Mouse (Mus musculus) limb, embryonic 12.5 days (tissue): Measurements from ENCODE around the gene Trappc2l. TPM values are rescaled to one million over a fixed set of nuclear protein-coding genes. Genes with fewer than 3 reads are reported as not detected.
"Not testable (repeated sequence)": the region's sequence is repeated elsewhere in the genome, so short reads cannot be mapped to it uniquely, and the experiment has no call there.

Experiments used
- ATAC-seq: fragments of 200-750 bp; cut with Nextera tagmentation; 2 replicates; pipeline ENCODE4 v1.8.0; 2017; ENCODE audit warnings: low read depth, moderate TSS enrichment; ENCODE audit not compliant: insufficient number of reproducible peaks, insufficient read depth, low FRiP score, low TSS enrichment
- H3K27ac ChIP-seq: fragments of 300-500 bp; sonication (generic); 2 replicates; pipeline ENCODE4 v1.5.1; 2016; ENCODE audit warnings: mild to moderate bottlenecking, moderate library complexity
- H3K27me3 ChIP-seq: fragments of 300-500 bp; sonication (generic); 2 replicates; pipeline ENCODE4 v1.6.1; 2016; ENCODE audit warnings: mild to moderate bottlenecking, moderate library complexity
- H3K36me3 ChIP-seq: fragments of 300-500 bp; sonication (generic); 2 replicates; pipeline ENCODE4 v1.6.1; 2016; ENCODE audit warnings: mild to moderate bottlenecking, moderate library complexity
- H3K4me1 ChIP-seq: fragments of 300-500 bp; sonication (generic); replicated peaks from 2 replicates; pipeline ENCODE4 v1.6.1; 2016
- H3K4me2 ChIP-seq: fragments of 300-500 bp; sonication (generic); 2 replicates; pipeline ENCODE4 v1.6.1; 2016; ENCODE audit warnings: mild to moderate bottlenecking, moderate library complexity
- H3K4me3 ChIP-seq: fragments of 300-500 bp; sonication (generic); replicated peaks from 2 replicates; pipeline ENCODE4 v1.5.1; 2016; ENCODE audit warnings: mild to moderate bottlenecking
- H3K9ac ChIP-seq: fragments of 300-500 bp; sonication (generic); replicated peaks from 2 replicates; pipeline ENCODE4 v1.6.1; 2016; ENCODE audit warnings: mild to moderate bottlenecking, moderate library complexity
- H3K9me3 ChIP-seq: fragments of 300-500 bp; sonication (generic); 2 replicates; pipeline ENCODE4 v1.6.1; 2016; ENCODE audit warnings: mild to moderate bottlenecking, moderate library complexity
- WGBS: fragments of 180-500 bp; shearing (Covaris S2); methylation state at CpG from one replicate; pipeline ENCODE4 v1.1.7; 2016; 5-methylcytosine and 5-hydroxymethylcytosine counted together
- polyA plus RNA-seq: library from polyadenylated mRNA; unstranded; fragments of >200 nt; fragmentation: Nextera tagmentation; extraction: Ambion mirVana; gene quantifications from 2 replicates; pipeline ENCODE4 v1.2.1, GENCODE M21; 2016

The Trappc2l gene
- polyA plus RNA-seq, 1 experiment from 2014 or later = 39.0 TPM

DNA sequence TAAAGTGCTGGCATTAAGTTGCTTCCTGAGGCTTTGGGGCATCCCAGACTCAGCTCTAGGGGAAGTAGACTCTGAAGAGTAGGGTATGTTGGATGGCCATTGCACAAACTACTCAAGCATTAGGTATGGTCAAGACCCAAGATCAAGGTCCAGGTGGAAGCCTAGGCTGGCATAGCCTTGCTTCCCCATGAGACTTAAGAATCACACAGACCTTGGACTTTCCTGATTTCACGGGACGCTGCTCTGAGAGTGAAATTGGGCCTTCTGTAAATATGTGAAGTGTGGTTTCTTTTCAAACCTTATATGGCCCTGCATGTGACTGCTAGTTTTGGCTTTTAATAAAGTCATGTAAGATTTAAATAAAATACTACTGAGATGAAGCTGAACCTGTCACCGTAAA, 38.7 kb upstream of the Trappc2l start:
- no peaks in the 10 kb centered on the region for H3K27me3 ChIP-seq
- H3K9ac ChIP-seq = no peak overlapping the region
- 94% methylated on average over 3 of the region's 3 CpGs for WGBS
- H3K36me3 ChIP-seq = peaks cover 63% of the 10 kb centered on the region
- H3K4me1 ChIP-seq = peaks cover 45% of the 10 kb centered on the region
- H3K9me3 ChIP-seq = no peaks in the 10 kb centered on the region
- ATAC-seq = no peak
- H3K4me2 ChIP-seq = no peak overlapping the region
- H3K4me3 ChIP-seq = no peak overlapping the region
- no peak overlapping the region for H3K27ac ChIP-seq

DNA sequence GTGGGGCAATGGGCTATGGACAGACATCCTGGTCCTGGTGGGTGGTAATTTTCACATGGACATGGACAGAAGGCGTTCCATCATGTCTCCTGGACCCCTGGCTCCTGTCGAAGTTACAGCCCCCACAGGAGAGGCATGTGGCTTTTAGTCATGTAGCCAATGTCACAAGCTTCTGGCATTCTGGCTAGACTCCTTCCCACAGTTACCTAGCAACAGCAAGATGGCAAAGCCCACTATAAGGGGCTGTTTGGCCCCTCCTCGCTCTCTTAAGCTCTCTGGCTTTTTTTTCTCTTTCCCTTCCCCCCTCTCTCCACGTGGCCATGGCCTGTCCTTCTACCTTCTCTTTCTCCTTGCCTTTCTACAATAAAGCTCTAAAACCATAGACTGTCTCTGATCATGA, 38.3 kb upstream of the Trappc2l start:
- not testable (repeated sequence) for H3K9ac ChIP-seq, ATAC-seq, H3K27me3 ChIP-seq, H3K4me3 ChIP-seq, H3K4me2 ChIP-seq, H3K9me3 ChIP-seq
- WGBS = 52% methylated on average over 4 of the region's 4 CpGs
- peaks cover 63% of the 10 kb centered on the region for H3K36me3 ChIP-seq
- H3K27ac ChIP-seq = 0 out of 2 replicates have a peak overlapping the region, but pooled peaks have one; percentile 13
- H3K4me1 ChIP-seq = peaks cover 45% of the 10 kb centered on the region

DNA sequence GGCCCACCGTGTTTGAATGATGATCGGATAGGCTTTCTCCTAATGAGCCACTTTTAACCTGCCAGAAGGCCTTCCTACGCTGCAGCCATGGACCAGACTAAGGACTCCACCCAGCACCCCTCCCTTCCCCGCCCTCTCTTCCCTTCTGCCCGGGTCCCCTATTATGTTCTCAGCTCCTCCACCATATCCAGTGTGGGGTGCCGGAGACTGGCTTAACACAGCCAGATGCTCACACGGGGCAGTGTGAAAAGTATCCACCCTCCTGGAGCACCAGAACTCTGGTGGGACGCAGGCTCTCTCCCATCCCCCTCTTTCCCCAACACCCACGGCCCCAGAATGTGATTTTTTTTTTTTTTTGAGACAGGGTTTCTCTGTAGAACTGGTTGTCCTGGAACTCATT, 37.9 kb upstream of the Trappc2l start:
- Histone ChIP-seq H3K4me1 (peaks cover 48% of the 10 kb centered on the region), H3K9ac (no peak overlapping the region), H3K9me3 (no peaks in the 10 kb centered on the region), H3K27me3 (no peaks in the 10 kb centered on the region), H3K36me3 (peaks cover 63% of the 10 kb centered on the region), H3K4me3 (no peak overlapping the region), H3K27ac (0 out of 2 replicates have a peak overlapping the region, but pooled peaks have one; percentile 13), H3K4me2 (no peak overlapping the region)
- 62% methylated on average over 9 of the region's 9 CpGs for WGBS
- no peak for ATAC-seq

DNA sequence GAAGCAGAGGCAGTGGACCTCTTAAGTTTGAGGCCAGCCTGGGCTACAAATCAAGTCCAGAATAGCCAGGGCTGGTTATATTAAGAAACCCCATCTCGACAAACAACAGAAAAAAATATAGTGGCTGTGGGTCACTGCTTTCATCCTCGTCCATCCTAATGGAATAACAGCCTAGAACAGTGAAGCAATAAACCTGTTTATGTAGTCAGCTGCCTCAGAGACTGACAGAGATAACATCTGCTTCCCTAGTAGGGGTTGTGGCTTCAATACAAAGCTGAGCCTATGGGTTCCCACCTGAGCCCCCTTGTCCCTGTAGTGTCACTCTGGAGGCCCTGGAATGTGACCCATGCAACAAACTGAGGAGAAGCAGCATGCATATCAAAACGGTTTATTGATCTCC, 37.2 kb upstream of the Trappc2l start:
- 50% methylated on average over 3 of the region's 3 CpGs for WGBS
- Histone ChIP-seq H3K4me3 (no peak overlapping the region), H3K36me3 (peaks cover 59% of the 10 kb centered on the region), H3K27me3 (no peaks in the 10 kb centered on the region), H3K9me3 (no peaks in the 10 kb centered on the region), H3K4me1 (peaks cover 49% of the 10 kb centered on the region), H3K4me2 (no peak overlapping the region), H3K27ac (0 out of 2 replicates have a peak overlapping the region, but pooled peaks have one; percentile 8), H3K9ac (0 out of 2 replicates have a peak overlapping the region, but pooled peaks have one; percentile 18)
- no peak for ATAC-seq

DNA sequence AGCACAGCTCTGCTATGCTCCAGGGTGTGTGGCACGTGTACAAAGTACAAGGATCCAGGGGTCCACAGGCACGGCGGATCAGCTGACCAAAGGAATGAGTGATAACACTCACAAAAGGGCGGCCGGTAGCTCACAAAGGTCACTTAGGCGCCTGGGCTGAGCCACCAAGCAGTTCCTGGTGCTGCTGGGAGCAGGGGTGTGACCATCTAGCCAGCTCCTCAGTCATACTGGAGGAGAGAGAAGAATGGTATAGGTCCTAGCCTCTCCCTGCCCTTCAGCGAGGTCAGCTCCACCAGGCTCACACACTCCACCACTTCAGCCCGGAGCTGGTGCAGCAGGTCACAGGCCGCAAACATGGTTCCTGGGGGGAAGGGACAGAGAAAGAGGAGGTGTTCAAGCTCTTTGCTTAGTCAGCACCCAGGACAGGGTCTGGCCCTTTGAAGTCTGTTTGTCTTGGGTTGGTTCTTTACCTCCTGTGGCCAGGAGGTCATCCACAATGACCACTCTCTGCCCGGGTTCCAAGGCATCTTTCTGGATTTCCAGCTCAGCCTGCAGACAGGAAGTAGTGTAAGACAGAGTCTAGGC, 36.7 kb upstream of the Trappc2l start:
- H3K36me3 ChIP-seq = peaks cover 55% of the 10 kb centered on the region
- H3K4me3 ChIP-seq = peak overlapping the region; percentile 70; the same call in 1 of the 2 replicates
- 44% methylated on average over 10 of the region's 10 CpGs for WGBS

GRCm38 (mm10) chr8:122575286-122575685, 36.2 kb upstream of the Trappc2l start:
- WGBS = 76% methylated on average over 8 of the region's 8 CpGs
- Histone ChIP-seq H3K36me3 (peaks cover 49% of the 10 kb centered on the region), H3K9ac (0 out of 2 replicates have a peak overlapping the region, but pooled peaks have one; percentile 23), H3K4me1 (peaks cover 52% of the 10 kb centered on the region), H3K9me3 (no peaks in the 10 kb centered on the region), H3K27me3 (no peaks in the 10 kb centered on the region), H3K4me3 (peak overlapping the region; percentile 70), H3K4me2 (peak overlapping the region; percentile 87), H3K27ac (no peak overlapping the region)
- ATAC-seq = no peak

More for the DNA sequence above, 36.7 kb upstream of the Trappc2l start:
- Histone ChIP-seq H3K9ac (0 out of 2 replicates have a peak overlapping the region, but pooled peaks have one; percentile 18), H3K27ac (0 out of 2 replicates have a peak overlapping the region, but pooled peaks have one; percentile 8), H3K27me3 (no peaks in the 10 kb centered on the region), H3K4me2 (peak overlapping the region; percentile 87), H3K9me3 (no peaks in the 10 kb centered on the region), H3K4me1 (peaks cover 49% of the 10 kb centered on the region)
- ATAC-seq = no peak

- WGBS = 20% methylated on average over 21 of the region's 21 CpGs
- Histone ChIP-seq H3K36me3 (peaks cover 42% of the 10 kb centered on the region), H3K4me1 (peaks cover 59% of the 10 kb centered on the region), H3K27ac (peak overlapping the region; percentile 80), H3K9me3 (no peaks in the 10 kb centered on the region), H3K27me3 (no peaks in the 10 kb centered on the region), H3K9ac (peak overlapping the region; percentile 88), H3K4me2 (peak overlapping the region; percentile 87), H3K4me3 (peak overlapping the region; percentile 70)
- peak; percentile 1; the same call in 1 of the 2 replicates for ATAC-seq
Observed at GRCm38 (mm10) chr8:122575735-122576647, 35.4 kb upstream of the Trappc2l start.

- Histone ChIP-seq H3K36me3 (peaks cover 36% of the 10 kb centered on the region), H3K9ac (peak within 1 kb of the TSS; percentile 88), H3K9me3 (no peaks in the 10 kb centered on the region), H3K4me3 (peak within 1 kb of the TSS; percentile 70), H3K4me2 (peak within 1 kb of the TSS; percentile 87), H3K27ac (peak within 1 kb of the TSS; percentile 83), H3K4me1 (peaks cover 63% of the 10 kb centered on the region), H3K27me3 (no peaks in the 10 kb centered on the region)
- WGBS = under 1% methylated on average over 38 of the region's 39 CpGs
- ATAC-seq = peak; percentile 81
Observed at GRCm38 (mm10) chr8:122576648-122577022, 34.8 kb upstream of the Trappc2l start, which contains the start of gene Aprt. TSS of gene Aprt (minus strand) at chr8:122576909.

DNA sequence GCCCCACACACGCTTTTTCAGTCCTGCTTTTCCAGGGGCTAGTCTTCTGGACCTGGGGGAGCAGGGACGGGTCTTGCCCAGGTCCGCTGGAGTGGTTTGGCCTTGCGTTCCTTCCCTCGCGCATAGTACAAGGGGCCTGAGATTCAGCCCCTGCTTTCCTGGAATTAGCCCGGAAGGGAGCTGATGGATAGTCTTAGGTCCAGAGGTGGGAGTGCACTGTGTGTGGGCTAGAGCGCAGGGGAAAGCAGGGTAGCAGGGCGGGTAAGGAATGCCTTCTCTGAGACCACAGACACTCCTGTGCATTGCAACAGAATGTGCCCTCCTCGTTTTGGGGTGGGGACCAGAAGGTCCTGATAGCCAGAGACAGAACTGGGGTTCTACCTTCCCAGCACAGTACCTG, 34.3 kb upstream of the Trappc2l start:
- no peak for ATAC-seq
- peak overlapping the region; percentile 70 for H3K4me3 ChIP-seq
- no peaks in the 10 kb centered on the region for H3K9me3 ChIP-seq
- H3K27me3 ChIP-seq = no peaks in the 10 kb centered on the region
- WGBS = 35% methylated on average over 10 of the region's 10 CpGs
- H3K9ac ChIP-seq = peak overlapping the region; percentile 52
- H3K27ac ChIP-seq = peak overlapping the region; percentile 83
- H3K36me3 ChIP-seq = peaks cover 31% of the 10 kb centered on the region
- peaks cover 63% of the 10 kb centered on the region for H3K4me1 ChIP-seq
- peak overlapping the region; percentile 87 for H3K4me2 ChIP-seq

- Histone ChIP-seq H3K27ac (peak overlapping the region; percentile 77), H3K9ac (no peak overlapping the region), H3K27me3 (no peaks in the 10 kb centered on the region), H3K4me2 (peak overlapping the region; percentile 11; the same call in 1 of the 2 replicates), H3K4me1 (peaks cover 60% of the 10 kb centered on the region), H3K36me3 (peaks cover 11% of the 10 kb centered on the region), H3K9me3 (no peaks in the 10 kb centered on the region), H3K4me3 (no peak overlapping the region)
- ATAC-seq = no peak
- WGBS = 10% methylated on average over 7 of the region's 7 CpGs
Observed at GRCm38 (mm10) chr8:122579196-122579595, 32.2 kb upstream of the Trappc2l start.

DNA sequence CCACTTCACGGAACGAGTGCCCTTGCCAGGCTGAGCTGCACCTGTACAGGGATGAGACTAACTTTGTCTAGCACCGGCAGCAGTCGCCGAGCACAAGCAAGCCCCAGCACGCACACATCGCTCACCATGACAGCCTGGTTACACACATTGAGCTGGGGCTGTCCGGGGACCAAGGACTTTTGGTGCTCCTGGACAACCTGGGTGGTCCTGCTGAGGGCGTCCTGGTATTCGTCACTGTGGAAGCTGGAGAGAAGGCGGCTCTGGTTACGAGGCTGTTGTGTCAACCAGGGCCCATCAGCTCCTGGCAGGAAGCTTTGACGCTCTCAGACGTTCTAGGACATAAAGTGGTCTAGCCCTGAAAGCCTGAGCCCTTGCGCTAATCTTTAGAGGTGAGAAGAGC, 30.5 kb upstream of the Trappc2l start:
- H3K27ac ChIP-seq = no peak overlapping the region
- H3K4me1 ChIP-seq = peaks cover 50% of the 10 kb centered on the region
- no peak overlapping the region for H3K4me3 ChIP-seq
- no peaks in the 10 kb centered on the region for H3K9me3 ChIP-seq
- H3K36me3 ChIP-seq = no peaks in the 10 kb centered on the region
- no peak overlapping the region for H3K4me2 ChIP-seq
- no peaks in the 10 kb centered on the region for H3K27me3 ChIP-seq
- no peak for ATAC-seq
- no peak overlapping the region for H3K9ac ChIP-seq
- 34% methylated on average over 13 of the region's 15 CpGs for WGBS
